Mouse (Mus musculus): Measurements from ENCODE around the gene Ifngr2.

The Ifngr2 gene

GRCm38 (mm10) chr16:91536372-91536771 lies 10.5 kb upstream of the Ifngr2 start:
- DNase-seq (ENCODE audit: low spot score): no peak

DNA sequence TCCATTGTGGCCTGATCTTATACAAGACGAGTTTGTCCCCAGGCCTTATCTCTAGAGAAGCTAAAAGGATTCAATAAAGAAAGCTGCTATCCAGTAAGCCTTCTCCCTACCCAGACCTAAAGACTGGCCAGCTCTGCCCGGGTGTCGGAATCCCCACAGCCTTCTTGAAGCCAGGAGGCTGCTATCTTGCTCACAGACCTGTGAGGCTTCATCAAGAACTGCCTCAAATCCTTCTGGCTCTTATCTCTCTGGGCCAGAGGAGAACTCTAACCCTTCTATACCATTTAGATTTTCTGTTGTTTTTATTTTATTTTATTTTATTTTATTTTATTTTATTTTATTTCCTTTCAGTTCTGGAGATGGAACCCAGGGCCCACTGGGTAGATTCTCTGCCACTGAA lies 9.8 kb upstream of the Ifngr2 start:
- DNase-seq (ENCODE audit: low spot score): no peak

- DNase-seq (ENCODE audit: low spot score): no peak
Observed at GRCm38 (mm10) chr16:91538051-91538450, 8.8 kb upstream of the Ifngr2 start.

DNA sequence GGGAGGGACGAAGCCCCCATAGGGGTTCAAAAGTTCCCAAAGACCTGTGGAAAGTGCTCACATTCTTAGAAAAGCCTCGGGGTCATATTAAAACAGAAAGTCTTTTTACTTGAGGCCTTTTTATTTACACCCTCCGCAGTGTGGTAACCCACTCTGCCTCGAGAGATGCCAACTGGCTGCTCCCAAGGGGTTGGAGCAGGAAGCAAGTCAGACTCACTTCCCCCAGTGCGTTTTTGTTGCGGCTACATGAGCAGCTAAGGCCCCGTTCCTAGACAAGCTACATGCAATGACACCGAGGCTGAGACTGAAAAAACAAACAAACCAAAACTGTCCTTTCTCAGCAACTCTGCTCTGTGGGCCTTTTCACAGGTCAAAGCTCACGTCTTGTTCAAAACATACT lies 8.4 kb upstream of the Ifngr2 start:
- DNase-seq (ENCODE audit: low spot score): no peak

DNA sequence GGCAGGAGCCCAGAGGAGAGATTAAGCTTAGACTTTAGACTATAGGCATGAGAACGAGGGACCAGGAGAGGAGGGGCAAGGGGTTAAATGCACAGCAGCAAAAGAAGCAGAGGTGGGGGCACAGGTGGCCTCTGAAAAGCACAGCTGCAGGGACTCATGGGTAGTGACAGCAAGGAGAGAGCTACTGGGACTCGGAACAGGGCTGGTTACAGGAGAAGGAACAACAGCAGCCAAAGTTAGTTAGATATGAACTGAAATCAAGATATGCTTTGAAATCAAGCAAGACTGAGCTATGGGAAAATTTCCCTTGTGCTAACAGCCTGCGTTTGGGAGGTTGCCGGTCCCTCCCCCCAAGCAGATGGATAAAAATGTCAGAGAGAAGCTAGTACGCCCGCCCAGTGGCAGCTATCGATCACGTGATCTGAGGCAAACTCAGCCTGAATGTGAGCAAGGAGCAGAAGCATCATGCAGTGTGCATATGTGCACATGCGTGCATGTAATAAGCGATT lies 5.2 kb upstream of the Ifngr2 start:
- DNase-seq (ENCODE audit: low spot score): no peak

DNA sequence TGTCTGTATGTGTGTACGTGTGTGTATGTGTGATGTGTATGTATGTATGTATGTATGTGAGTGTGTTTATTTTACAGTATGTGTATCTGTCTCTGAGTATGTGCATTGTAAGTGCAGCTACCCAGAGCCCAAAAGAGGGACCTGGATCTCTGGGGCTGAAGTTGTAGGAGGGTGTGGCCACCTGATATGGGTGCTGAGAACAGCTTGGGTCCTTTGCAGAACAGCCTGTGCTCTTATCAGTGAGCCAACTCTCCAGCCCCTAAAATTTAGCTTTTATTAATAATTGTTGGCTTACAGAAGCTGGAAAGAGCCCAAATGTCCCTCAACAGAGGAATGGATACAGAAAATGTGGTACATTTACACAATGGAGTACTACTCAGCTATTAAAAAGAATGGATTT lies 3.3 kb upstream of the Ifngr2 start:
- DNase-seq (ENCODE audit: low spot score): no peak

DNA sequence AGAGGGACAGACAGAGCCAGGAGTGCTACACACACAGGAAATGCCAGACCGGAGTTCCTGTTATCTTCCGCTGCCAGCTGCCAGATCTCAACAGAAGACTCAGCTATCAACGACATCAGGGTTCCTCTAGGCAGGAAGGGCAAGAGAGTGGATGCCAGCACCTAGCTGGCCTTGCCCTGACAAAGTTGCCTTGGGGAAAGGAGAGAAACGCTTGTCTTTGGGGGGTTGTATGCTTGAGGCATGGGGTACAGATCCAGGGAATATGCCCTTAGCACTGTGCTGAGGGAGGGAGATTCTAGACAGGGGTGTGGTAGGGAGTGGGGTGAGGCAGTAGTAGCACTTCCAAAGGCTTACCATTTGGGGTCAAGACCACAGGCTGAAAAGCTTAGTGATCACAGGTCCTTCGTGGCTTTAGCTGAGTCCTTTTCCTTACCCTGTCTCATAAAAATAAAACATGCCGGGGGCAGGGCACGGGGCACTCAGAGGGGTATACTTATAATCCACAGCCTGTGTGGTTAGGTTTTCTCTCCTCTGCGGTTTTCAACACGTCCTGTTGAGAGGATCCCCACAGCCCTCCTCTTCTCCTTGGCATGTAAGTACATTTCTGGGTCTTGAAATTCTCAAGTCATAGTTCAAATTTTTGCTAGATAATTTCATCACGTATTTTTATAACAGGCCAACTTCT lies 1.1 kb upstream of the Ifngr2 start:
- no peak for DNase-seq (ENCODE audit: low spot score)

GRCm38 (mm10) chr16:91546391-91546835 lies 459 bp upstream of the Ifngr2 start:
- no peak for DNase-seq (ENCODE audit: low spot score)

DNA sequence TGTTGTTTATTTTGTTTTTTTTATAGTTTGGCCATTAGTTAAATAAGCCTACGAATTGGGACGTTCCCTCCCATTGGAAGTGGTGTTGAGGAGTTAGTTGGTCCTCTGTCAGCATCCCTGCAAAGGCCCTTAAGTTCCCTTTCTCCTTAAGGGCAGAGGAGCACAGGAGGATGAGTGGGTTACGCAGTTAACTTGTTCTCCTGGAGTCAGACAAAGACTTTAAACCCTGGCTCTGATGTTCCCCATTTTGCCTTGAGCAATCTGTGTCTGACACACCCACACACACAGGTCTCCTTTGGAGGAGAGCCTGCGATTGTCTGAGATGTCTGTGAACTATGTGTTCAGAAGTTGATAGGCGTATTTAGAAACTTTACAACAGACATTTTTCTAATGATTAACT lies 1.1 kb downstream of the Ifngr2 start:
- no peak for DNase-seq (ENCODE audit: low spot score)

DNA sequence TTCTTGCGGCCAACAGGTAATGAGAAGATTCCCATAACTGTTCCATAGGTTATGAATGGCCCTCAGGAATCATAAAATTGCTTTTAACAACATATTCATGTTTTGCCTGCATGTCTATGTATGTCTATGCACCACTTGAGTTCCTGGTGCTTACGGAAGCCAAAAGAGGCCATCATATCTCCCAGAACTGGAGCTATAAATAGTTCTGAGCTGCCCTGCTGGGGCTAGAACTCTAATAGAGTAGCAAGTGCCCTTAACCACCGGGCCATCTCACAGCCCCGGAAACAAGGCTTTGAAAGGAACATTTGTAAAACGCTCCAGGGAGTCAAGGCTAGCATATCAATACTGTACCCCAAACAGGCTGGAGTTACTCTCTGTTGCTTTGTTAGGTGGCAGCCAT lies 1.7 kb downstream of the Ifngr2 start:
- DNase-seq (ENCODE audit: low spot score): no peak

DNA sequence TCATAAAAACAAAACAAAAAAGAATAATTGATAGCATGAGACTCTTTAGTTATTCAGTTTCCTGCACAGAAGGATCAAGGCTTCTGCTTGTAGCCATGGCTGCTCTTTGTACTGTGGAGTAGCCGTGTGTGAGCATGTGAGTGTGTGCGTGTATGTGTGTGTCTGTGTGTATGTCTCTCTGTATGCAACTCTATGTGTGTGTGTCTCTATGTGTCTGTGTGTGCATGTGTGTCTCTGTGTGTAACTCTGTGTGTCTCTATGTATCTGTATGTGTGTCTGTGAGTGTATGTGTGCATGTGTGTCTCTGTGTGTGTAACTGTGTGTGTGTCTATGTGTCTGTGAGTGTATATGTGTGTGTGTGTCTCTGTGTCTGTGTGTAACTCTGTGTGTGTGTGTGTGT lies 2.1 kb downstream of the Ifngr2 start:
- no peak for DNase-seq (ENCODE audit: low spot score)

- DNase-seq (ENCODE audit: low spot score): no peak
Observed at GRCm38 (mm10) chr16:91549616-91550015, 2.7 kb downstream of the Ifngr2 start.

DNA sequence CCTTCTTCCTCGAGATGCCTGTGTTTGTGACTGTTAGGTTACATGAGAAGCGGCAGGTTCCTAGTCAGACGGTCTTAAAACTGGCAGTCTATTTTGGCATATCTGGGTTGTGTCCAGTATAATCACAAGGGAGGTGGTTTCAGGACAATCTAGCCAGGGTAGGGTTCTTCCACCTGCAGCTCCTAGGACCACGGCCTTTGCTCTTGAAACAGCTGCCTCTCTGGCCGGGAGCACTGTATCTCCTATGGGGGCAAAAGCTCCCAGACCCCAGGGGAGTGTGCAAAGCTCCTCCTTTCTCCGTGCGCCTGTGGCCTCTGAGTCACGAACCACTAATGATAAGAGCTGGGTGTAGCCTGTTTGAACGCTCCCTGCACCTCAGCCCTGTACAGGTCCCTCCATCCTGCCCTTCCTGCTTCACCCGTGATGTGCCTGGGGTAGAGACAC lies 4.2 kb downstream of the Ifngr2 start:
- no peak for DNase-seq (ENCODE audit: low spot score)

DNA sequence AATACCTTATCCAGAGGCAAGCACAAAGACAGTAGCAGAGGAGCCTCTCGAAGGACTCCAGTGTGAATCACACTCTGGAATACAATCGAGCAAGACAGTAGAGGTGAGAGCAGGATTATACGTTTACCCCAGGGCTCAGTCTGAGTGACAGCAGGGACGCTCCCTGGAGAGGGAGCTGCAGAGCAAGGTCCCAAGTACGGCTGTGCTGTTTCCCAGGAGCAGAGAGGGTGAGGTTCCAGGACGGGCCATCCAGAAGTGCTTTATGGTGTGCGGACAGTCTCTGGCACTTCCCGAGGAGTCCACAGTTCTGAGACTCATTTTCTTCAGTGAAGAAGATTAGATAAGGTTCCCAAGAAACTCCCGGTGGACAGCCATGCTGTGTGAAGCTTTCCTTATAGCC lies 5.2 kb downstream of the Ifngr2 start:
- no peak for DNase-seq (ENCODE audit: low spot score)

DNA sequence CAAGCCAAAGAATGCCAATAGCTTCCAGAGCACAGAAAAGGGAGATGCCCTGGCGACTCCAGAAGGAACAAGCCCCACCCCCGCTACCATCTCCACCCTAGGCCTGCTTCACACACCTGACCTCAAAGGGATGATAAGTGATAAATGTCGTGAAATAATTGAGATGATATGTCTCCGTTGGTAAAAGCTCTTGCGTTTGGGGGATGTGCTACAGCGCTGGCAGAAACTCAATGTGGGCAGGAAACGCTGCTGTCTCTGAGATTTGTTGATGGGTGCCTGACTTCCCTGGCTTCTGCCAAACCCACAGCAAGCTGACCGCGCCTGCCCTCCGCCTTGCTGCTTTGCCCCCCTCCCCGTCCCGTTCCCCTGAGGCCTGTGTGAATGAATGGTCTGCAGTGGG lies 6.8 kb downstream of the Ifngr2 start:
- no peak for DNase-seq (ENCODE audit: low spot score)

DNA sequence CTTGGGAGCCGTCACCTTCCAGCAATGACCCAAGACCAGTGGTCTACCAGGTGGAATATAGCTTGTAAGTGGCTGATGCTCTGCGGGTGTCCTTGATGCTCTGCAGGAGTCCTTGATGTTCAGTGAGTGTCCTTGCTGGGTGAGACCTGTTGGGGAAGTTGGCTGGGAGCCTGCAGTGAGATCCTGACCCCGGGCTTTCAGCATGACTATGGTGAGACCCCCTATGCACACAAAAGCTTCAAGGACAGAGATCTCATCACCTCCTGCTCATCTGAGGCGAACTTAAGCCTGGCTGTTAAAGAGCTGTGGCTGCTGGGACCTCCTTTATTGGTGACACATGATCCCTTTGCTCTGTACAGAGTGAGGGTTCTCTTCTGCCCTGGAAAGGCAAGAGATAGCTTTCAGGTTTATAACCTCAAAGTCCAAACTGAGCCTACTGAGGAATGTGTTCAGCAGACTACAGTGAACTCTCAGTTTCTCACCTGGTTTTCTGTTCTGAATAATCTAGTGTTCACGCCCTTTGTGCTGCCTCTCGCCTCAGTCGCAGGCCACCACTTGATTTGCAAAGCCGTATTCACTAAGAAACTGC lies 8.2 kb downstream of the Ifngr2 start:
- DNase-seq (ENCODE audit: low spot score): no peak

DNA sequence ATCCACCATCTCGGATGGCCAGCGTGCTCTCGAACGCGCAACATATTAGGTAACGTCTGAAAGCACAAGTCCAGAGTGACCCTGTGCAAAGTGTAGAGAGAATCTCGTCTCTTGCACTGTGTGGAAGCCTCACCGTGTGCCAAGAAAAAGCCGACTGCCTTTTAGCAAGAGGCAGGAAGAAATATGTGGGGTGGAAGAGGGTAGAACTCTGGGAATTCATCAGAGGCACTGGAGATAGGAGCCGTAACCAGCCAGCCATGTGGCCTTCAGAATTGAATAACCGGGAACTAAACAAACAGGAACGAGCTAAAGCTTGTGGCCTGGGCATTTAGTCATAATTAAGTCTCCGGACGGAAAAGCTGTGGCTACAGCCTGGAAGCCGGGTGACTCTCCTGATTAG lies 9.8 kb downstream of the Ifngr2 start:
- DNase-seq (ENCODE audit: low spot score): peak; percentile 58

GRCm38 (mm10) chr16:91557214-91557613 lies 10.3 kb downstream of the Ifngr2 start:
- DNase-seq (ENCODE audit: low spot score): no peak

DNA sequence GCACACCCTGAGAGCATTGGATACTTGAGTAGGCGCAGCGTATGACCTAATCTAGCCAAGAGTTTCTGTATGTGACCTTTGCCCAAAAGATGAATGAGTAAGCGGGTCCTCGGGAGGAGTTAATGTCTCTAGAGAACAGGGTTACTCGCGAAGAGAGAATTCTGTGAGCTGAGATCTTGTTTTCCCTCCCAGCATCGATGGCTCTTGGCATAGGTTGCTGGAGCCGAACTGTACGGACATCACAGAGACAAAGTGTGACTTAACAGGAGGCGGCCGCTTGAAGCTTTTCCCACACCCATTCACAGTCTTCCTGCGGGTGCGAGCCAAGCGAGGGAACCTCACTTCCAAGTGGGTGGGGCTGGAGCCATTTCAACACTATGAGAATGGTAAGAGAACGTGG lies 10.8 kb downstream of the Ifngr2 start:
- peak; percentile 39 for DNase-seq (ENCODE audit: low spot score)

GRCm38 (mm10) chr16:91561099-91561498 lies 14.2 kb downstream of the Ifngr2 start:
- peak; percentile 51 for DNase-seq (ENCODE audit: low spot score)

GRCm38 (mm10) chr16:91561541-91562457 lies 14.9 kb downstream of the Ifngr2 start:
- DNase-seq (ENCODE audit: low spot score): no peak

DNA sequence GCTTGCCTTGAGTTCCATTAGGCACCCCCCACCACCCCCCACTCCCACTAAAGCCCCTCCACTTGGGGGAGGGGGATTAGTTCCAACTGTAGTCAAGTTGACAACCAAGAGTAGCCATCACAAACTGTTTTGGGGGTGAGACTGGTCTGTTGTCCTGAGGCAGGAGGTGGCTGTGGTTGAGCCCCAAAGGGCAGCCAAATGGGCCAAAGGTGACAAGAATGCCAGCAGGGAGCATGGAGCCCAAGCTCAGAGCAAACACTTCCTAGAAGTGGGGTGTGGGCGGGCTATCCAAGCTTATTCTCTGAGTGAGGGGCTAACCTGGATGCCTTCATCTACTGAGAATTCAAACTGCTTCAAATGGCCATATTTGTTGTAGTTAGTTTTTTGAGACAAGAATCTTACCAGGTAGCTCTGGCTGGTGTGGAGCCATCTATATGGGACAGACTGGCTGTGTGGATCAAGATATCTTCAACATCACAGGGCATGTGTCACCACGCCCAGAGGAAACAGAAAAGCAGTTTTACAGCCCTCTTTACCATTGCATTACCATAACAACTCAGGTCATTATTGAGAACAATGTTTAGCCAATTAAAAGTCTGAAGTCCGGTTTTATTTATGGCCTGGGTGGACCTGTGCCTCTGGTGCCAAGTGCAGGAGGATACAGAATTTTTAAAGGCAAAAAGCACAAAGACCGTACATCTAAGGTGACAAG lies 17.9 kb downstream of the Ifngr2 start:
- DNase-seq (ENCODE audit: low spot score): no peak

Data from adipocyte (in vitro differentiated cells).